Mouse (Mus musculus): Measurements from ENCODE around the gene Elmo1. TPM values are rescaled to one million over a fixed set of nuclear protein-coding genes. Genes with fewer than 3 reads are reported as not detected.

Elmo1 gene
- total RNA-seq, 2 experiments from 2014 or later, result 23.6 to 27.7 TPM

GRCm38 (mm10) chr13:20150130-20150835 is 59.9 kb downstream of the Elmo1 start:
- DNase-seq (ENCODE audit: low spot score in 2 of 2), result no peak

- DNase-seq (ENCODE audit: low spot score in 2 of 2), result no peak
These were observed 61.0 kb downstream of the Elmo1 start for GRCm38 (mm10) chr13:20151302-20151978.

DNA sequence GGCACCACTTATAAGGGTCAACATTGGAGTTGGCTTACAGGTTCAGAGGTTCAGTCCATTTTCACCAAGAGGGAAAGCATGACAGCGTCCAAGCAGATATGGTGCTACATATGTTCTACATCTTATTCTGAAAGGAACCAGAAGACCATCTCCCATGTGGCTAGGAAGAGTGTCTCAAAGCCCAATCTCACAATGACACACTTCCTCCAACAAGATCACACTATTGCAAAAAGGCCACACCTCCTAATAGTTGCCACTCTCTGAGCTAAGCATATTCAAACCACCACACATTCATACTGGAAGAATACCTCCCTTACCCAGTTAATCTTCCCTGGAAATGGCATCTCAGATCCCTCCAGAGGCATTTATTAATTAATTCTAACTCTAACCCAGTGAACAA is 66.7 kb downstream of the Elmo1 start:
- no peak for DNase-seq (ENCODE audit: low spot score in 2 of 2)

DNA sequence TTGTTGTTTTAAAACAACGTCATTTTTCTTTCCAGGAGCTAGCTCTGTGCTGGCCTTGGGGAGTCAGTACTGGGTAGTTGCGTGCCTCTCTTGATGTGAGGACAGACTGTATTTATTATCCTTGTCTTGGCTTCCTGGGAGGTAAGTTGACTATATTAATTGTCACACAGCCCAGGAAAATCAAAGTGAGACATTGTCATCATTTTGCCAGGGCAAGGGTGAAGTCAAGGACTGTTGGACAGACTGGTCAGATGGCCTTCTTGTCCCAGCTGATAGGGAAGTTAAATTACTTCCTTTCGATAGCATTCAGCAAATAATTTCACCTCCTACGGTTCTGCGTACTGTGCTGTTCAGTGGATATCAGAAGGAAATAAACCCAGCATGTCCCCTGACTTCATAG is 67.1 kb downstream of the Elmo1 start:
- no peak for DNase-seq (ENCODE audit: low spot score in 2 of 2)

- no peak for DNase-seq (ENCODE audit: low spot score in 2 of 2)
These were observed 73.1 kb downstream of the Elmo1 start for GRCm38 (mm10) chr13:20163339-20163954.

DNA sequence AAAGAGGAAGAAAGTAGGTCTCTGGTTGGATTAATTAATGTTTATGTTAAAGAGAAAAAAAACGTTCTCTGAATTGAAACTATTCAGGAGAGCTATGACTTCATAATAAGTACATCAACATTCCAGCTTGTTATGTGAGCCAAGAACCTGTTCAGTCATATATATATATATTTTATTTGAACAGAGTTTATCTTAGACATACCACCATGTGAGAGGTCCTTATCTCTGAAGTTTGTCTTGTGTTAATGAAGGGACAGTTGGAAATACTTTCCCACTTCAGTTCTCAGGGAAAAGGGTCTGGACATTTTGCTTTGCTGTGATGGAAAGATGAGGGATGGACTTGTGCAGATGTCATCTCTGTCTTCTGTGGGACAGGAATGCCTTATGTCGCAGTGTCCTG is 74.4 kb downstream of the Elmo1 start:
- no peak for DNase-seq (ENCODE audit: low spot score in 2 of 2)

GRCm38 (mm10) chr13:20173987-20174654 is 83.7 kb downstream of the Elmo1 start:
- peak in 1 of 2 experiments; percentile 29 for DNase-seq (ENCODE audit: low spot score in 2 of 2)

- no peak for DNase-seq (ENCODE audit: low spot score in 2 of 2)
These were observed 84.4 kb downstream of the Elmo1 start for GRCm38 (mm10) chr13:20174655-20175280.

DNA sequence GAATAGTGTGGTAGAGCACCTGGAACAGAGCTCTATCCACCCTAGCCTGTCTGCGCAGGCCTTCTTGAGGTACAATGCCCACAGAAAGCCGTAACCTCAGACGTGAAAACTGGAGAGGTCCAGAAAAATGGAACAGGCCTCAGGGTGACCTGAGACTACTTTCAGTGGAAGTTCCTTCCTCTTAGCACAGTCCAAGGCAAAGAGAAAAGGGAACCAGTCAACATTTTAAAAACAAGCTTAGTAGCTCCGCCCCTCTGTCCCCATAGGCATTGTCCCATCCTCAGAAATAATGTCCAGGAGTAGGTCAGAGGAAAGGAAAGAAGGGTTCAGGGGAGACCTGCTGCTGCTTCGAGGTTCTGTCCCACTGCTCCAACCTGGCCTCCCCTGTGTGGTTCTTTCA is 90.3 kb downstream of the Elmo1 start:
- DNase-seq (ENCODE audit: low spot score in 2 of 2), result no peak

GRCm38 (mm10) chr13:20181321-20181720 is 90.9 kb downstream of the Elmo1 start:
- no peak for DNase-seq (ENCODE audit: low spot score in 2 of 2)

DNA sequence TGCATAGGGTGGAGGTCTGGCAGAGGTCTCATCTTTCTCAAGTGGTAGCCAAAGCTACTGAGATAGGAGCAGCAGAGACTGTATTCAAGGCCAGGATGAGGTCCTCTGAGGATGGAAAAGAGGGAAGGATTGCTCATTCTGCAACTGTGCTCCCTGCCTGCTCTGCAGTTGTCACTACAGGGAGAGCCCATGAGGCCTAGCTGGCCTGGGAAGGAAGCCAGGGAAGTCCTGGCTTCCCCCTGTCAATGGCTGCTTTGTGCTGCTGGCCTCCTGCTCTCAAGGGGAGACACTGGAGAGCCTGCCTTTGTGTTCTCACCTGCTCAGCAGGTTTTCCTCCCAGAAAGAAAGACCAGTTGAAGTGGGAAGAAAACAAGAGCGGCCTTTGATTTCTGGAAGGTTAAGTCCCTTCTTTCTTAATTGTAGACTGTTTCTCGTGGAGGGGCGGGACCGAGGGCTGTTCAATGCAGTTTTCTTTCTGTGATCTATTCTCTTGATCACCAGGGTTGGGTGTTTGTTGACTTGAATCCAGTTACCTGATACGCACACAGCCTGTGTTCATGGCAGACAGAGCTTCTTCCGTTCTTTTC is 91.9 kb downstream of the Elmo1 start:
- peak in 1 of 2 experiments; percentile 33 for DNase-seq (ENCODE audit: low spot score in 2 of 2)

GRCm38 (mm10) chr13:20183512-20184238 is 93.3 kb downstream of the Elmo1 start:
- no peak for DNase-seq (ENCODE audit: low spot score in 2 of 2)

DNA sequence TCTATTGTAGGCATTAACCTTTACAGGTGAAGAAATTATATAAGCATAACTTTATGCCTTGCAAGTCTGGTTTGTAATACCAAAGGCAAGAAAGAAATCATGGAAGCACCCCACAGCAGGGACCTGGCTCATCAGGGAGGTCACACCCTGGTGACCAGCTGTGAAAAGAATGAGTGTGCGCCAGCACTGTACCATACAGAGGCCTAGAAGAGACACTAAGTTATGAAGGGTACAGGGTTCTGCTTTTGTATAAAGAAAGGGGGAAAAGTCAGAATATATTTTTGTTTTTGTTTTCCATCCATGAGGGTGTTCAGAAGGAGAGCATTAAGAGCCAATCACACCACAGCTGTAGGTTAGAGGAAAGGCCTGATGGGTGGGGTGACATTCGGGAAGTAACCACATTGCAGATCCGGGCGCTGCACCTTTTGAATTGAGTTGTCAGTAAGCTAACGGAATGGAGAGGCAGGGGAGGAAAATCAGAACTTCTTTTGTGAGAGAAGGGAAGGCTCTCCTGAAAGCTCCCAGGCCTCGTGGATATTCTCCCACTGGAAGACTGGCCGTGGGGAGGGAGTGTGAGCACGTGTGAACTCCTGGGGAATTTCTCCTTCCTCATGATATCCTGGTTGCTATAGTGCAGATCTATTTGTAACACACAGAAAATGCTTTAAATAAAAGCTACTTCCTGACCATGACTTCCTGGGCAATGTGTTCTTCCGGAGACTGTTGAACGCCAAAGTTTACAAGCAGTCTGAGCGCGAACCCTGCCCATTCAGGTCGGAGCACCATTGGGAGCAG is 94.0 kb downstream of the Elmo1 start:
- DNase-seq (ENCODE audit: low spot score in 2 of 2), result no peak

GRCm38 (mm10) chr13:20185034-20185846 is 94.8 kb downstream of the Elmo1 start:
- DNase-seq (ENCODE audit: low spot score in 2 of 2), result no peak

DNA sequence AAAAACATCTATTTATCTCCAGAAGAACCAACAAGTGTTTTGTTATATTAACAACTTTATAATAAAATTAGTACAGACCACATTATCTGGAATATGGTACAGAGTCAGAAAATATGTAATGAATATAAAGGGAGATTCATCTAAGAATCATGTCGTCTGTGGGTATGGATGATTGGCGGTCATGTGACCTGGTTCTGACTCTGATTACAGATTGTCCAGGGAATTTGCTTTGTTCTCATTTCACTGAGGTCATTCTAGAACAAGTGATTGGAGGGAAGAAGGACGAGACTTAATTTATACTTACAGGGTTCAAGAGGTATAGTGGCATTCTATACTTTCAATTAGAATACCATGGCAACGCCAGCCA is 95.4 kb downstream of the Elmo1 start:
- no peak for DNase-seq (ENCODE audit: low spot score in 2 of 2)

GRCm38 (mm10) chr13:20187647-20188046 is 97.3 kb downstream of the Elmo1 start:
- DNase-seq (ENCODE audit: low spot score in 2 of 2), result no peak

DNA sequence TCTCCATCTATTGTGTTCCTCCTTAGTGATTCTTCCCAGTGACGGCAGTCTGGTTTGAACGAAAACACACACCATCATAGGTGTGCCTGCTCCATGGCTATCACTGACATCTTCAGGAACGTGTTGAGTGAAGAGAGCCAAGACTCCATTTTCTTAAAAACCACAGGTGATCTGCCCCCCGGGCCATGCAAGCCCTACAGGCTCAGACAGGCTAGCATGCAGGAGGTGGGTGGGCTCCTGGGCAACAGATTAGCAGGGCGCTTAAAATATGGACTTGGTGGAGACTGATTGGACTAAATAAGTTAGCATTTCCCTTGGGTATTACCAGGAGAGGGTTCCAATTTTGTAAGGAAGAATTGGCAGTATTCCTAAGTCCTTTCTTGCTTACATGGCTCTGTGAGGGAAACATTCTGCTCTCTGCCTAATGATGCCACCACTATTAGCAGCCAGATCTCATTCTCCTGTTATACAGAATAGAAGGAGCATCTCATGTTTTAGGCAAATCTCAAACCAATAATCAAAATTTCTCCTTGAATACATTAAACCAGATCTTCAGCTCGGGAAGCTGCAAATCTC is 101.7 kb downstream of the Elmo1 start:
- DNase-seq (ENCODE audit: low spot score in 2 of 2), result no peak

- DNase-seq (ENCODE audit: low spot score in 2 of 2), result no peak
These were observed 110.2 kb downstream of the Elmo1 start for GRCm38 (mm10) chr13:20200582-20200981.

Measured in gastrocnemius, postnatal 4 days (tissue).